Mouse (Mus musculus) fat pad, adult 2 months (tissue): ENCODE data around the gene Gm973.
A peak's percentile ranks its signal among the peaks of the same experiment; 100 is the strongest.

ENCODE experiments used
- DNase-seq: peaks from one replicate; pipeline ENCODE4 v3.0.0-alpha.2; 2011; ENCODE audit warnings: low read depth, low spot score; ENCODE audit errors: extremely low read depth

The Gm973 gene

DNA sequence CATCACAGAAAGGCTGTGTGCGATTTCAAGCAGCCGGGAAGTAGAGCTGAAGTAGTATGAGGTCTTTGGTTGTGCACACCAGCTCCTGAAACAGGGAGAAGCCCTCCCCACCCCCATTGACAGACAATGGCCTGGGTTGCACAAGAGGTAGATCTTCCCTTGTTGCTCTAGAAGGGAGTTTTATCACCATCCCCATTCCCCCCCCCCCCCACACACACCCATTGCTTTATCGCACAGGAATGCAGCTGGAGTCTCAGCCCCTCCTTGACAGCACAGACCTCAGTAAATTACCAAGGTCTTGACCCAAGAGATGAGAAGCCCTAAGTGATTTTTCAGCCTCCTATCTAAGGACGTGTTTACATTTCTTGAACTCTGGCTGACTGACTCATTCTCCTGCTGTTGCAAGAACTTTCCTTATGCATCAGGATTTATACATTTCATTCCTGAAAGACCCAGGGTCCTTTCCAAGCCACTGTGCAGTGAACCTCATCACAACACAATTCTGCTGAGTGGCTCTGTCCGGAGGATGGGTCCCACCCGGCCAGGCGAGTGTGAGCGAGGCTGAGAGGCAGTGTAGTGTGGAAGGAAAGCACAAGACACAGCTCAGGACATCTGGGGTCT, 64.2 kb downstream of the Gm973 start:
- DNase-seq = no peak

DNA sequence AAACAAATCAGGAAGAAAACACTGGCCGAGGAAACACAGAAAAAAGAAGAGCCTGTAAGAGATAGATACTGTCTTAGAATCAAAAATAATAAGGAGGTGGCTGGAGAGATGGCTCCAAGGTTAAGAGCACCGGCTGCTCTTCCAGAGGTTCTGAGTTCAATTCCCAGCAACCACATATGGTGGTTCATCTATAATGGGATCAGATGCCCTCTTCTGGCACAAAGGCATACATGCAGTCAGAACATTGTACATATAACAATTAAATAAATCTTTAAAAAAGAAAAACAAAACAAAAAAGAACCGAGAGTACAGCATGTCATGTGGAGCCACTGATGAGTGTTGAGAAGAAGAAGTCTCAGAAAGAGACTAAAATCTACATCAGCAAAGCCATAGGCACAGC, 64.8 kb downstream of the Gm973 start:
- no peak for DNase-seq

DNA sequence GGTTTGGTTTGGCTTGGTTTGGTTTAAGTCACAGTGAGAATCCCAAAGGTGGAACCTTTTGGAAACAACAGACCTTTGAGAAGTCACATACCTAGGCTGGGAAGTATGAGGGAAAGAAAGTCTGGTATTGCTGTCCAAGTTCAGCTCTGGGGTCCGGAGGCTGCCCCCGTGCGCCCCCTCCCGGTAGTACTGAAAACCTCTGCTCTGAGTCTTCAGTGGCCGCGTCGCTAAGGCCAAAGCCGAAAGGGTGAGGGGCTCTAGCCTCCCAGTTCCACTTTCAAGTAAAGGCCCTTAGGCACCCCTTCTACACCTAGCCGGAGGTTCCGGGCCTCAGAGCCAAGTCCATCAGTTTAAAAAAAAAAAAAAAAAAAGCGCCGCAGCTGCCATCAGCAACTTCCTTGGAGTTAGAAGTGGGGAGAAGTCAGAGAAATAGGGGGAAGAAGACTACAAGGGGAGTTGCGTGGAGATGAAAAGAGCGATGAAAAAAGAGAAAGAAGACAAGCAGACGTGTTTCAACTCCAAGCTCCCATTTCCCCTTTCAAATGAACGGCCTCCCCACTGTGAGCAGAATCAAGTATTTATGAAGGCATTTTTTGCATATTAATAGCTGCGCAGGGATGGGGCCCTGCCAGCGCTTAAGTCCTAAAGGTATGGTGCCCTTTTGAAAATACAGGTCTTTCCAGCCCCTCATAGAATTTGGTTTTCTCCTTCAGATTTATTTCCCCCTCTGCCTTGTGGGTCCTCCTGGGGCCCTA, 68.8 kb downstream of the Gm973 start:
- no peak for DNase-seq

DNA sequence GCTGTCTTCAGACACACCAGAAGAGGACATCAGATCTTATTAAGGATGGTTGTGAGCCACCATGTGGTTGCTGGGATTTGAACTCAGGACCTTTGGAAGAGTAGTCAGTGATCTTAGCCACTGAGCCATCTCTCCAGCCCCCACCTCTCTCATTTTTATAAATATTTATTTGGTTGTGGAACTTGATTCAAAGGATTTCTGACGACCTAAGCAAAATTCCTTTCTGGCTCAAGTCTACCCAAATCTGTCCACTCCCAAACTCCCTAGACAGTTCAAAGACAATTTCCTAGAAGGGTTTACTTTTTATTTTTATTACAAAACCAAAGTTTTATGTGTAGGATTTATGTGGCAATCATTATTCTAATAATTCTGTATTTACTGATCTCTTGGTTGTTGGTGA, 73.2 kb downstream of the Gm973 start:
- DNase-seq = no peak

DNA sequence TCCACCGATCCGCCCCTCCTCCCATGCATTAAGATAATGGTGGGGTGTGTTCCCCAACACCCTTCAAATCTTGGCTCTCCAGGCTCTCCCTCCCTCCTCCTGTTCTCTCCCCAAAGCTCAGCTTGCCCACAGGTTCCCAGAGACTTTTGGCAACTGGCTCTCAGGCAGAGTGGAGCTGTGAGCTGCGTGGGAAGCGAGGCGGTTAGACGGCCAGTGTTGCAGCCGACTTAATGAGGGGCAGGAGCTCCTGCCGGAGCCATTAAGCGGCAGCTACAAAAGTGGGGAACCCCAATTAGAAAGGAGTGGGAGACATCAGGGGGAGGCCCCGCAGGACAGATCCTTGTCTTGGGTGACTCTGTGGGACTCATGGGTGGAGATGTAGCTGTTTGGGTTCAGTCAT, 76.3 kb downstream of the Gm973 start:
- no peak for DNase-seq

DNA sequence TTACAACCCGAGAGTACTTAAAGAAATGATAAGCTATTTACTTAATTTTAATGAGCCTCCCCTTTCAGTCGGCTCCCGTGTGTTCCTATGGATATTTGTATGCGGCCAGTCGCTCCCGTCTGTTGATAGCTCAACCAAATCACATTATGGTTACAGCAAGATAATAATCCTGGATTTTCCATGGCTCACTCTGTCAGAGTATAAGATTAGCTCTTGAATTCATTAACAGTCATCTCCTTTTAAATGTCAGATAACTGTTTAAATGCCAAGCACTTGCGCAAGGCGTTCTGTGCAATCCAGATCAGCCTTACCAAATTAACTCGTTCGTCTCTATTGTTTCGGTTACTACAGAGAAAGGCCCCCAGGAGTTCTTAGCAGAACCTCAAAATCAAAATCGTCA, 76.8 kb downstream of the Gm973 start:
- DNase-seq = peak; percentile 61

DNA sequence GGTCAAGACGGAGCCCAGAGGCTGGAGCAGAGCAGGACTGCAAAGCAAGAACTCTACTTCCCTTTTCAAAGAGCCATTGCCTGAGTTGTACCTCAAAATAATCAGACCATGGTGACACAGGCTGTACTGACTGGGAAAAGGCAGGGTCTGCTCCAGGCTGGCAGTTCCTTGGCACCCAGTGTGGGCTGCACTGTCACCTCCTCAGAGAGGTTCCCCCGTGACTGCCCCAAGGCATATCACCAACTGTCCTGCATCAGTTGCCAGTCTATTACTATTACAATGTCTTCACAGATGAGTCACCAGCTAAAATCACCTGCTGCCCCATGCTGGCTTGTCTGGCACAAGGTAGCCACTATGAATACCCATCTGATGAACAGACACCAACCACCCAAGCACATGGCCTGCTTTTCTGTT, 77.6 kb downstream of the Gm973 start:
- DNase-seq = no peak

DNA sequence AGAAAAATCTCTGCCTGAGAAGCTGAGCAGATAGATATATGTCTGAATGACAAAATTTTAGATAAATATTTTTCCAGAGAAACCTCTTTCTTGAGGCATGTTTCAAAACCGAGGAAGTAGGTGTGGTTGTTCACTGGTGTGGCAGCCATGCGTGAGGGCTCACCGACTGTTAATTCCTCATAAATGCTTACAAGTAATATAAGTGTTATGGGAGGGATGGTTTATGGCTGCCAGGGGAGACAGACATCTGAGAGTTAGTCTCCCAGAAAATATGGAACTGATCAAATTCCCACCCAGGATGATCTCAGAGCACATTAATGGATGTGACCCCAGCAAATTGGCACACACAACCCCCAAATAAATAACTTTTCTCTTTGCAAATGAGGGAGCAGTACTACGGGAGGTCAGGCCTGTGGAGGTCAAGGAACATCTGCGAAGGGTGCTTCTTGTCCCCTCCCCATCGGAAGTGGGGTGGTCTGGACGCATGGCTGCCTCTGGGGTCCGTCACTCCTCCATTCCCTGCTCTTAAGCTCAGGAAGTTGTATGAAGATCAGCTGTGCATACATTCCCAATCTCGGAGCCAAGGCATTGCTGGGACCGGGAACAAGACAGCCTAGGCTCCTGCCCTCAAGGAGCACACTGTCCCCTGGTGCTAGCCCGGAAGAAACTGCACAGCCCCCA, 78.7 kb downstream of the Gm973 start:
- DNase-seq = no peak

DNA sequence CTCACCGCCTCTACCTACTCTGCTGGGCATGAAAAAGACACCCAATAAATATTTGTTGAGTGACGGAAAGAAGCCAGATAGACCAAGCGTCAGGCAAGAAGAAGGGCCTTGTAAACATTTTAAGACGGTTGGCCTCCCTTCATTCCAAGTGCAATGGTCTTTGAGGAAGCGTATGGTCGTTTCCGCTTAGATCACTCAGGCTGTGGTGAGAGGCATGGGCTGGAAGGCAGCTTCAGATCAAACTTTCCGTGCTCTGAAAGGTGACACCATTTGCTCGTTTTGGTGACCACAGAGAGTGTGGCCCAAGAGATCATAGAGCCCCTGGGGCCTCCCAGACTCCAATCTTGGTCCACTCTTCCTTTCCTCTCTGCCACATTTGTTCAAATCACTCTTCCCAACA, 79.5 kb downstream of the Gm973 start:
- no peak for DNase-seq

DNA sequence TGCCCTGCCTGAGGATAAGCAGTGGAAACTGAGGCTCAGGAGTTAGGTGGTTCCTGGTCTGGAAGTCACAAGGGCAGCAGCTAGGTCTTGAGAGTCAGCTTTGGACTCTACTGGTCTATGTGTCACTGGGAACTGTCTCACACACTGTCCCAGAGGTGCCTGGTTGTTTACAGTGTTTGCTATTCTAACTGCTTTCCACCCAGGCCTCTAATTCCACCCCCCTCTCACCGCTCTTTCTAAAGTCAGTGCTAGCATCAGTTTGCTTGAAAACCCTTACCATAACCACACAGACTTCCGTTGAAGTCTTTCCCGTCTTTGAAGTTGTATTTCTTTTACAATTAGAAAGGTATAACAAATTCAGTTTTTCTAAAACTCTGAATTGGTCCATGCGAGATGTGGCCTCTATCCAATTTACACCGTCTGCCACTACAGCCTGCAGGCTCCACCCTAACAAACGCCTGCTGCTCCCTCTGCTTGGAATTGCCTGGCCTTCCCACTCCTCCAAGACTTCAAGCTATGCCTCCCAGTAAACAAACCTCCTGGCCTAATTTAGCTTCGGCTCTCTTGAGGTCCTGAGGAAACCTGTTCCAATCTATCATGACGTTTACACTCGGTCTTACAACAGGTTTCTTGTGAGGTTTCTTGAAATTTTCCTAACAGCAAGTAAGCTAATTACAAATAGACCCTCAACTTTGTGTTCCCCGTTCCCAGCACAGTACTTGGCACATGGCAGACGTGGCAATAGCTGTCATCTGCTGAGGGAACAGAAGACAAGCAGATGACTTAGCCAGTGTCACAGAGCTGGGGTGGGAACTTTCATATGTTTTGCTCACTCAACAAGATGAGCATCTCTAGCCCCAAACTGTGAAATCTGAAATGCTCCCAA, 86.7 kb downstream of the Gm973 start:
- no peak for DNase-seq

DNA sequence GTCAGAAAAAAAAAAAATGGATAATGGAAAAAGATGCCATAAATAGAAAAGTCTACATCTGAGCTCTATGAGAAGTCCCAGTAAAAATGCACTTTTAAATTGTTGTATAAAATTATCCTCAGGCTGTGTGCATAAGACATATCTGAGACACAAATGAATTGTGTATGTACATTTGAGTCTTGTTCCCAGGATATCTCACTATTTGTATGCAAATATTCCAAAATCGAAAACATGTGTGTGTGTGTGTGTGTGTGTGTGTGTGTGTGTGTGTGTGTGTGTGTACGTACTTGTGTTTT, 87.3 kb downstream of the Gm973 start:
- DNase-seq = no peak

DNA sequence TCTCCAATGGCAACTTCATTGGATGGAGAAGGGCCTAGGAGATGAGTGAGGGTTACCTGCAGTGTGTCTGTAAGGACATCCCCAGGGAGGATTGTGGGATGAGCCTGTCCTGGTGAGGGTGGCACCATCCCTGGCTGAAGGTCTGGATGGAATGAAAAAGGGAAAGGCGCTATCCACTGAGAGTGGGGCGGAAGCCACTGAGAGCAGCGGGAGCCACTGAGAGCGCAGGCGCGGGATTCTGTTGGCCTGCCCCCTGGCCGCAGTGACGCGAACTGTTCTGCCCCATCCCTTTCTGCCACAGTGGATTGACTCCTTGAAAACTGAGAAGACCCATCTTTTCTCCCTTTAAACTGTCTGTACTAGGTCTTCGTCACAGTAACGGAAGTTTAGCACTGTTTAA, 87.8 kb downstream of the Gm973 start:
- DNase-seq = no peak

DNA sequence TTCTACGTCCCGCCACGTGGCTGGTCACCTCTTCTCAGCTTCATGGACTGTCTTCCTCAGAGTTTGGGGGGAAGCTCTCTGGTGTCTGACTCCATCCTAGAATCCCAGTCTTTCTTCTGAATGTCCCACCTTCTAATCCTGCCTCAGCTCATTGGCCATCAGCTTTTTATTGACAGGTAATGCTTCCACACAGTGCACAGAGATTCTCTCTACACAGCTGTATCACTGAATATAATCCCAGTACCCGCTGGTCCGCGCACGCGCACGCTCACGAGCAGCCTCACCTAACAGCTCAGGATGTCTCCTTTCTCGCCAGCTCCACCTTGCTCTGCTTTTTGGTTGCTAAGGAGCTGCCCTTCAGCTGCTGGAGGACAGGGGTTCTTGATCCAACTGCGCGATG, 90.4 kb downstream of the Gm973 start:
- no peak for DNase-seq

DNA sequence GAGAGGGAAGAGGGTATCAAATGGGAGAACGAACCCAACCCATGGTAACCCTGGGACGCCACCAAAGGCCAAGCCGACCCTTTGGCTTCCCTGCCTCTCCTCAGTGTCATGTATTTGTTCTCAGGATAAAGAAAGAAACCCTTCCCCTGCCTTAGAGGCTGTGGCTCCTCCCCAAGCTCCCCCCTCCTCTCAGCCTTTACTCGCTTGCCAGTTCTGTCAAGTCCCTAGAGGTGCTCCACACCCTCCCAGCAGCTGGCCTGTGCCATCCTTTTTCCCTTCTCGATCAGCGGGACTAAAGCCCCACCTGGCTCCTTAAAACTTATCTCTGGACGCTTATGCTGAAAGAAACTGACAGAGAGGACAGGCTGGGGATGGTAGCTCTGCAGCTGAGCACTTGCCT, 91.0 kb downstream of the Gm973 start:
- DNase-seq = no peak

DNA sequence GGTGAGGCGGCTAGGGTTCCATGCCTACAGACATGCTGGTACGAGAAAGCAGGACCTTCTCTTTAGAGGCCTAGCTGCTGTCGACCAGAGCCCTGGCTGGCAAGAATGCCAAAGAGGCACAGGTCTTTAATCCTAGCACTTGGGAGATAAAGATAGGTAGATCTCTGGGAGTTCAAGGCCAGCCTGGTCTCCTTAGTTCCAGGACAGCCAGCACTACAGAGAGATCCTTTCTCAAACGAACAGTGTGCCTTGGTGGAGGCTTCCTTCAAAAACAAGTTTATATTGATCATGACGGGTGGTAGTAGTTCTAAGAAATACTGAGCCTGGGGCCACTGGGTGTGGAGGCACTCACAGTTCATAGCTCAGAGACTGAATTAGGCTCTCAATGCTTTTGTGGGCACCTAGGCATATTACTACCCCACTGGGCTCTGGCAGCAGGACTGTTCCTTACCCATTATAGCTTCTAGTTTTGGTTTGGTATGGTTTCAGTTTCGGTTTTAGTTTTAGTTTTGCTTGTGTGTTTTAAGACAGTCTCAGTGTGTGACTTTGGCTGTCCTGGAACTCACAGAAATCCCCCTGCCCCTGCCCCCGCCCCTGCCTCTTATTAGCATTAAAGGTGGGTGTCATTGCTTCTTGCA, 92.2 kb downstream of the Gm973 start:
- DNase-seq = no peak

DNA sequence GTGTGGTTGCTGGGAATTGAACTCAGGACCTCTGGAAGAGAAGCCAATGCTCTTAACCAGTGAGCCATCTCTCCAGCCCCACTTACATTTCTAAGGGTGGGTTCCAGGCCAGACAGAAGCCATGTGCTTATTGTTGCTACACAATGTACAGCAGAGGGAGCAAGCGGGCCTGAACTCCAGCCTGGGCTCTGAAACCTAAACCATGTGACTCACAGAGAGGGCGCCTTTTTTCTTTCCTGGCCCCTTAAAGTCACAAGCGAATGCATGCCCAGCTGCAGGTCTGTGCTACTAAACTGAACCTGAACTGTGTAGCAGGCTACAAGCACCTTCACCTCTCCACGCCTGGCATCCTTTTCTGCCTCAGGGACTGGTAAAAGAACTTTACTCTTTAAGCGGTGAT, 92.9 kb downstream of the Gm973 start:
- no peak for DNase-seq

DNA sequence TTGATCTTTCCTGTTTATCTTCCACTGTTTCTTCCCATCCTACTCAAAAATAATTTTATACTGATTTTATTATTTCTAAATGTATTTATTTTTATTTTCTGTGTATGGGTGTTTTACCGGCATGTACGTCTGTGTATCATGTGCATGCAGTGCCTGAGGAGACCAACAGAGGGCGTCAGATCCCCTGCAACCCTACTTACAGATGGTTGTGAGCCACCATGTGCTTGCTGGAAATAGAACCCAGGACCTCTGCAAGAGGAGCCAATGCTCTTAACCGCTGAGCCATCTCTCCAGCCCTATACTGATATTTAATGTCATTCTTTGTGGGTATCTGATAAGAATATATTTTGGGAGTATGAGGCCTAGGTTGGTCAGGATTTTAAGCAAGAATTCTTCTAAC, 93.4 kb downstream of the Gm973 start:
- no peak for DNase-seq

DNA sequence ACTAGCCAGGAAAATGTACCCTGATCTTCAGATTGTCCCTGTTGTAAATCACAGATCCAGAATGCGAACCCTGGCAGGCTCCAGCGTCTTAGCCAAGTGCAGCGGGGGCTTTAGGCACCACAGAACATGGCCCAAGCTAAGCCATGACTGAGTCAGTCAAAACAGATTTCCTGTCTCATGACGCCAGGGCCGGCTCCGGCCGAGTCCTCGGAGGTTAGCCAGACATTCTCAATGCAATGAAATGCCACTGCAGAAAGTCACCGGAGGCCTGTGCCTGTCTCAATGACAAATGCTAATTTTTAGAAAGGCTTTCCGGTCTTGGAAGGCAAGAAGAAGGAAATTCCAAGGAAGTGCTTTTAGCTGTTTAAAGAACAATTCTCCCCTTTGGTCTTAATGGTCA, 93.8 kb downstream of the Gm973 start:
- DNase-seq = no peak

DNA sequence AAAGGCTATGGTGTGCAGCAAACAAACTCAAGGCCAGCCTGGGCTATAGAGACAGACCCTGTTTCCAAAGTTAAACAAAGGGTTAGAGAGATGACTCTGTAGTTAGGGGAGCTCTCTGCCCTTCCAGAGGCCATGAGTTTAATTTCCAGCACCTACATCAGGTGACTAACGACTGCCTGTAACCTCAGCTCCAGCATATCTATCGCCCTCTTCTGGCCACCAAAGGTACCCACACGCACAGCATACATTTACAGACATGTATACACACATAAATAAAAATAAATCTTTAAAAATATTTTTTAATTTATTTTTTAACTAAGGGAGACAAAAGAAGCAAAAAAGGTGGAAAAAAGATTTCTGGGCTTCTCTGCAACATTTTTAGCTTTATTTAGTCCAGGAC, 94.9 kb downstream of the Gm973 start:
- DNase-seq = no peak

DNA sequence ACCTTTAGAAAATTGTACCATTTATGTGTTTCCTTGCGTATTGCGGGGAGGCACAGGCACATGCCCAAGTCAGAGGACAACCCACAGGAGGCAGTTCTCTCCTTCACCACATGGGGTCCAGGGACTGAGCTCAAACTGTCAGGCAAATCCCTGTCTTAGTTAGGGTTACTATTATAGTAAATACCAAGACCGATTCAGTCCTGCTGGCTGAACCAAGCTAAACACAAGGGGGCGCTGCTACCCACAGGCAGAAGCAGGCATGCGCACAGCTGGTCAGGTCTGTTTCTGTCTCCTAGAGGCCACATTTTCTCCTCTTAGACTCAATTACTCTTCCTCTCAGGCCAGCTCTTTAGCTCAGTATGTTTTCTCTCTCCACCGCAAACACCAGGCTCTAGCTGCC, 97.7 kb downstream of the Gm973 start:
- no peak for DNase-seq

DNA sequence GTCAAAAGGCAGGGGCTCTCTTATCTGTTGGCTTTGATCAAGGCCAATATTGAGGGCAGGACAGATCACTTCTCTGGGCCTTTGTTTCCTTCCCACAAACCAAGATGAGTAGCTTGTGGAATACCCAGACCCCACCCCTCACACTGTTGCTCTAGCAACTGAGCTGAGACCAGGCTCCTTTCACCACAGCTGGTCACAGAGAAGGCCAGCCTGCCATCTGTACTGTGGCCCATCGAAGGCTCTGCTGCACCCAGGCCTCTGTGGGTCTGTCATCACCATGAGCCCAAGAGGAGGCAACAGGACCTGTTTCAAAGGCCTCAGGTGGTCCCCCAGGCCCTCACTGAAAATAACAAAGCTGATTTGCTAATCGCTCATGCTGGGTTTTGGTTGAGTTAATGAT, 99.0 kb downstream of the Gm973 start:
- no peak for DNase-seq
